Mouse (Mus musculus): Measurements from ENCODE around the gene Gmppa. TPM values are rescaled to one million over a fixed set of nuclear protein-coding genes. Genes with fewer than 3 reads are reported as not detected.

The Gmppa gene
- total RNA-seq, 2 experiments from 2014 or later, result 71.3 to 82.4 TPM

DNA sequence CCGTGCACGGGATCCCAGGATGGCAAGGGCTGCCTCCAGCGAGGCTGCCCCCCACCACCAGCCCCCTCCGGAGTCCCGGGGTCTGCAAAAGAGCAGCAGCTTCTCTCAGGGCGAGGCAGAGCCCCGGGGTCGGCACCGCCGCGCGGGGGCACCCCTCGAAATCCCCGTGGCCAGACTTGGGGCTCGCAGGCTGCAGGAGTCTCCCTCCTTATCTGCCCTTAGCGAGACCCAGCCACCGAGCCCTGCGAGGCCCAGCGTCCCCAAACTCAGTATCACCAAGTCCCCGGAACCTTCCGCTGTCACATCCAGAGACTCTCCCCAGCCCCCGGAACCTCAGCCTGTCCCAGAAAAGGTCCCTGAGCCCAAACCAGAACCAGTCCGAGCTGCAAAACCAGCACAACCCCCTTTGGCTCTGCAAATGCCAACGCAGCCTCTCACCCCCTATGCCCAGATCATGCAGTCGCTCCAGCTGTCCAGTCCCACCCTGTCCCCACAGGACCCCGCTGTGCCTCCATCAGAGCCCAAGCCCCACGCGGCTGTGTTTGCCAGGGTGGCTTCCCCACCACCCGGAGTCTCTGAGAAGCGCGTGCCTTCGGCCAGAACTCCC is 13.4 kb upstream of the Gmppa start:
- DNase-seq (ENCODE audit: low spot score in 2 of 2), result no peak

DNA sequence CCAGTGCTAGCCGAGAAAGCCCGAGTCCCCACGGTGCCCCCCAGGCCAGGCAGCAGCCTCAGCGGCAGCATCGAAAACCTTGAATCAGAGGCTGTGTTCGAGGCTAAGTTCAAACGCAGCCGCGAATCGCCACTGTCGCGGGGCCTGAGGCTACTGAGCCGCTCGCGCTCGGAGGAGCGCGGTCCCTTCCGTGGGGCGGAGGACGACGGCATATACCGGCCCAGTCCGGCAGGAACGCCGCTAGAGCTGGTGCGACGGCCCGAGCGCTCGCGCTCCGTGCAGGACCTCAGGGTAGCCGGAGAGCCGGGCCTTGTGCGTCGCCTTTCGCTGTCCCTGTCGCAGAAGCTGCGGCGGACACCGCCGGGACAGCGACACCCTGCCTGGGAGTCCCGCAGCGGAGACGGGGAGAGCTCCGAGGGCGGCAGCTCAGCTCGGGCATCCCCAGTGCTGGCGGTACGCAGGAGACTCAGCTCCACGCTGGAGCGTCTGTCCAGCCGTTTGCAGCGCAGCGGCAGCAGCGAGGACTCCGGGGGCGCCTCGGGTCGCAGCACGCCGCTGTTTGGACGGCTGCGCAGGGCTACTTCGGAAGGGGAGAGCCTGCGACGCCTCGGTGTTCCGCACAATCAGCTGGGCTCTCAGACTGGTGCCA is 12.8 kb upstream of the Gmppa start:
- no peak for DNase-seq (ENCODE audit: low spot score in 2 of 2)

DNA sequence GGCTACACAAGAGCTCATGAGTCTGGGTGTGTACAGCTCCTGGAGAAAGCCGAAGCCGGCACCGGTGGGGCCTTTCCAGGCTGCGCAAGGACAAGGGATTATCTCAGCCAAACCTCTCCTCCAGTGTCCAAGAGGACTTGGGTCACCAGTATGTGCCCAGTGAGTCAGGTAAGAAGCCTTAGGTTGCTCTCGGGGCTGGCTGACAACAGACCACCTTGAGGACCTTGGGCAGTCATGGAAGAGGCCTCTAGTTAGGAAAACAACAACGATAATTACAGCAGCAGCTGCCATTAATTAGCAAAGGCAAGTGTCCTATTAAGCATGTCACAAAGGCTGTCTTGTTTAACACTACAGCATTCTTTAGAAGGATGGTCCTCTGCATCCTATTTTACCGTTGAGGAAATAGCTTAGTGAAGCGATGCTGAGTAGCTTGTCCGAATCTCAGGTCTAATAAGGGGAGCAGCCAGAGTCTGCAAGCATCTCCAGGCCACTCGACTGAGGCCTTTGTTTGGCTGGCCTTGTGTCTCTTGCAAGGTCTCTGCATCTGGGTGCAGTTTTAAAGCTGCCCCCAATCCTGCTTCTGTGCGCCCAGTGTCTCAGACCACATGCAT is 11.8 kb upstream of the Gmppa start:
- no peak for DNase-seq (ENCODE audit: low spot score in 2 of 2)

DNA sequence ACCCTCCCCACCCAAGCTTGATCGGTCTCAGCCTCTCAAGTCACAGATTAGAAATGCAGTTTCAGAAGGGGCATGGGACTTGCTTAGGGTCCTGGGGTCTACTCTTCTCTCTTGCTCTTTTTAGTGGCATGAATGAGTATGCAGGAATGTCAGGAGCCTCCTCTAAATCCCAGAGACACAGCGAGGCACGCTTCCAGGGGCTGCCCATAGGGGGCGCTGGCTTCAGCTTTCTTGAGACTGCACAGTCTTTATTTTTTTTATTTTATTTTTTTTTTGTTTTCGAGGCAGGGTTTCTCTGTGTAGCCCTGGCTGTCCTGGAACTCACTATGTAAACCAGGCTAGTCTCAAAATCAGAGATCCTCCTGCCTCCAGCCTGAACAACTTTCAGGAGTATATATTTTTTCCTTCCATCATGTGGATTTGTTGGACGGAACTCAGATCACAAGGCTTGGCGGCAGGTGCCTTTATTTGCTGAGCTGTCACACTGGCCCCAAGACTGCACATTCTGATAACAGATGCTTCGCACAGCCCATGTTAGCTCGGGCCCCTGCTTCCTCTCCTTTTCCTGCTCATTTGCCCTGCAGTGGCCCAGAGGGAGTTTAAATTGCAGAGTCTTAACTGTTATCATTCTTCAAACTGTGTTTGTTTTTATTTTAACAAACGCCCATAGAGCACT is 9.8 kb upstream of the Gmppa start:
- no peak for DNase-seq (ENCODE audit: low spot score in 2 of 2)

DNA sequence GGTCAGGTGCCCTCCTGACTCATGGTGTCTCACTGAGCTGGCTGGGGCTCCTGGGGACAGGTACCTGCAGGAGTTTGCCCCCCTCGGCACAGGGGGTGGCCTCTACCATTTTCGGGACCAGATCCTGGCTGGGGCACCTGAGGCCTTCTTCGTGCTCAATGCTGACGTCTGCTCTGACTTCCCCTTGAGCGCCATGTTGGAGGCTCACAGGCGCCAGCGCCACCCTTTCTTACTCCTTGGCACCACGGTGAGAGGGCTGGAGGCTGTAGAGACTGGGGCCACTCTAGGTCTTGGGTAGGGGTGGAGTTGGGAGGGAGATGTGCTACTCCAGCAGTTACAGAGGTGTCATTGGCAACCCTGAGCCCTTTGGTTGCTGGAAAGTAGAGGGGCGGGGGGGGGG is 3.1 kb downstream of the Gmppa start:
- DNase-seq (ENCODE audit: low spot score in 2 of 2), result no peak

DNA sequence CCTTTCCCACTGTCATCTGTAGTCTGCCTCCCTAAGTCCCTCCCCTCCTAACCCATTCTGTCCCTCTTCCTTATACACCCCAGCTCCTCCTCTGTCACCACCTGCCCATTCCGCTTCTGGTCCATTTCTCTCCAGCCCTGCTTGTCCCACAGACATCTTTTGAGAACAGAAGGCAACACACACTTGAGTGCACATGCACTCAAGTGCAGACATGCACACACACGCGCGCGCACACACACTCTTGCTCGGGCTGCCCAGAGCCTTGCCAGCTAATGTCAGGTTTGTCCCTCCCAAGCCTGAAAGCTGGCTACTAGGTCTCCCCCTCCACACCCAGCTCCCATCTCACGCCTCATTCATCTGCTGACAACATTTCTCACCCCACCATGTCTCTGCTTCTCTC is 4.9 kb downstream of the Gmppa start:
- DNase-seq (ENCODE audit: low spot score in 2 of 2), result no peak

DNA sequence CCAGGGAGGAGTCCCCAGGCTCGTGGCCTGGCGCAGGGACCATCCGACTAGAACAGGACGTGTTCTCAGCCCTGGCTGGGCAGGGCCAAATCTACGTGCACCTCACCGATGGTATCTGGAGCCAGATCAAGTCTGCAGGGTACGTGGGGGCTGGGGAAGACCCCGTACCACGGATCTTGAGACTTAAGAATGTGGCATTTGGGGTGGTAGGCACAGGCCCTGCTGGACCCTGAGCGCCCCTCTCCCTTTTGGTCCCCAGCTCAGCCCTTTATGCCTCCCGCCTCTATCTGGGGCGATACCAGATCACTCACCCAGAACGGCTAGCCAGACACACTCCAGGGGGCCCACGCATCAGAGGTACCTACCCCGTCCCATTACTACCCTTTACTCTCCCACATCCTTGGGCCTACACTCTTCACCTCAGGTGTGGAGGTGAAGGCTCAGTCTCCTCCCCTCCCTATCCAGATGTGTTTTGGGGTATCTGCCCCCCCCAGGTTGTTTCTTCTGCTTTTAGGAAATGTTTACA is 5.8 kb downstream of the Gmppa start:
- DNase-seq (ENCODE audit: low spot score in 2 of 2), result no peak

DNA sequence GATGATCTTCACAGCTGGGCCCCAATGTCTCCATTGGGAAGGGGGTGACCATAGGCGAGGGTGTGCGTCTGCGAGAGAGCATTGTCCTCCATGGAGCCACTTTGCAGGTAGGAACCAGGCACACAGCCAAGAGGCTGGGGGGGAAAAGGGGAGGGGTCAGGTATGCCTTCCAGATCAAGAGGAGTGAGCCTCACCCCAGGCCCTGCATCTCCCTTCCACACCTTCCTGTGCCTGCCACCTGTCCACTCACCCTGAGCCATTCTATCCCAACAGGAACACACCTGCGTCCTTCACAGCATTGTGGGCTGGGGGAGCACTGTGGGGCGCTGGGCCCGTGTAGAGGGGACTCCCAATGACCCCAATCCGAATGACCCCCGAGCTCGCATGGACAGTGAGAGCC is 6.4 kb downstream of the Gmppa start:
- no peak for DNase-seq (ENCODE audit: low spot score in 2 of 2)

DNA sequence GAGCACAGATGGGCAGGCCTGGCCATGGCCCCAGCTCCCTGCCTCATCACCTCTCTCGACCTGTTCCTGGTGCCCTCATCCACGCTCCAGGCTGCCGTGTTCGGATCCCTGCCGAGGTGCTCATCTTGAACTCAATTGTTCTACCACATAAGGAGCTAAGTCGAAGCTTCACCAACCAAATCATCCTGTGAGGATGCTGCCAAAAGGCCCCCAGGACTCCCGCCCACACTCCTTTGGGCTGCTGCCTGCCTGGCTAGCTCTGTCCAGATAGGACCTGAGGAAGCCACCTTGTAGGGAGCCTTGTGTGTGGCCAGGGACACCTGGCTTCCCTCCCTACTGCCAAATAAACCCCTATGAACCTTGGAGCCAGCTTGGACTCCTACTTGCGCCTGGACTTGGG is 7.1 kb downstream of the Gmppa start:
- DNase-seq (ENCODE audit: low spot score in 2 of 2), result no peak

DNA sequence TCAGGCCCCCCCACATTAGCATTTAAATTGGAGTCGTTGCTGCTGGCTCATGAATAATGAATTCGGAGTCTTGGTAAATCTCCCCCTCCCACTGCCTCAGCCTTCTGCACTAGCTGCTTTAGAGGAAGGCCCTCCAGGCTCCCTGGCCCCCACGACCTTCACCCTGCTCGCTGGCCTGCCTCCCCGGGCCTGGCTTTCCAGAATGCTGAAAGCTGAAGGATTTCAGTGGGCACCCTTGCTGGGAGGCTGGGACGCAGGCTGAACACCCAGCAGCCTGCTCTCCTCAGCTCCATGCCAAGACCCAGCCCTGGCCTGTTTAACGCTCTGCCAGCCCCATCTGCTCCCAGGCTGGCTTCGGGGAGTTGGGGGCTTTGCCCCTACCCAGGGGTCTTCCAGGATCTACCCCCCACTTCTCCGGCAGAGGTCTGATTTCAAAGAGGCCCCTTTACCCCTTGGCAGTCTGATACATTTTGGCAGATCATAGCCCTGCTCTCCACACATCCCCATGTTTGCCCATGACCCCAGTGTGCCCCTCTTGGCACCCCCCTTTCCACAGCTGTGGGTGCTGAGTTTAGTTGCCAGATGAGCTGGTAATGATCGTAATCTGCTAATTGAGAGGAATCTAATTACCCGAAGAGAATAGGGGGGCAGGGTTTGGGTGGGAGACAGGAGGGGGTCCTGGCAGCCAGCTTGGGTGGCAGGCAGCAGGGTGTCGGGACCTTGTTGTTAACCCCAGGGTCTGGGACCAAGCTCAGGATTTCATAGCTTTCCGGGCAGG is 7.7 kb downstream of the Gmppa start:
- no peak for DNase-seq (ENCODE audit: low spot score in 2 of 2)

DNA sequence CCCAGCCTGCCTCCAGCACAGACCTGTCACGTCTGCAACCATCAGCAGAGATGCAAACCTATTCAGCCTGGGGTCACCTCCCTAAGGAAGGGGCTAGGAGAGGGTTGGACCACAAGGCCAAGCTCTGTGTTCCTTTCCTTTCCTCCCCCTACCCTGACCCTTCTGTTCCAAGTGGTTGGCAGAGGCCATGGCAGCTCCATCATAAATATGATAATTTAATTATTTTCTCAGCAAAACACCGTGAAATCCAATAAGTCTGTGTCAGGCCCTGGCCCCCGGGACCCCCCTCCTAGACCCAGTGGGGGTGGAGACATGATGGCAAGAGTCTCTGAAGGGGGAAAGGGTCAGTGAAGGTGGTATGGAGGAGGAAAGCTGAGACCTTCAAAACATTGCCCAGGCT is 8.5 kb downstream of the Gmppa start:
- no peak for DNase-seq (ENCODE audit: low spot score in 2 of 2)

DNA sequence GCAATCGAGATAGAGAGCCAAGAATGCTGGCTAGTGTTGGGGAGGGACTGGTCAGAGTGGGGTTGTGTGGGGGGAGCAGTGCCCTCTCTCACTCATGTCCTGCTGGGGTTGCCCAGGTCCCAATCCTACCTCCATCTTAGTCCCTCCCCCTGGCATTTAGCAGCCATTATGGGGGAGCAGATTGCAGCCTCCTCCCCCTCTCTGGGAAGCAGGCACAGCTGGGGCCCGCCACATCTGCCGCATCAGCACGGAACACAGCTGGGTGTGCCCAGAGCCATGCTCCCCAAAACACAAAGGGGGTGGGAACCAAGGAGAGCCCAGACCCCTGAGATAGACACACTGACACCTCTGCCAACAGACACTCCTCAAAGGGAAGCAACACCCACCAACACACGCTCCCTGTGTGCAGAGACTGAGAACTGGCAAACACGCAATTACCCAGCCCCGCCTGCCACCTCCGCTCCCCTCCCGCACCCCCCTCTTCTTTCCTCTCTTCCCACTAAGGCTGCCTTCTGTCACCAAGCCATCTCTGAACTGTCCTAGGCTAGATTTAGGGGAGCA is 9.5 kb downstream of the Gmppa start:
- no peak for DNase-seq (ENCODE audit: low spot score in 2 of 2)

DNA sequence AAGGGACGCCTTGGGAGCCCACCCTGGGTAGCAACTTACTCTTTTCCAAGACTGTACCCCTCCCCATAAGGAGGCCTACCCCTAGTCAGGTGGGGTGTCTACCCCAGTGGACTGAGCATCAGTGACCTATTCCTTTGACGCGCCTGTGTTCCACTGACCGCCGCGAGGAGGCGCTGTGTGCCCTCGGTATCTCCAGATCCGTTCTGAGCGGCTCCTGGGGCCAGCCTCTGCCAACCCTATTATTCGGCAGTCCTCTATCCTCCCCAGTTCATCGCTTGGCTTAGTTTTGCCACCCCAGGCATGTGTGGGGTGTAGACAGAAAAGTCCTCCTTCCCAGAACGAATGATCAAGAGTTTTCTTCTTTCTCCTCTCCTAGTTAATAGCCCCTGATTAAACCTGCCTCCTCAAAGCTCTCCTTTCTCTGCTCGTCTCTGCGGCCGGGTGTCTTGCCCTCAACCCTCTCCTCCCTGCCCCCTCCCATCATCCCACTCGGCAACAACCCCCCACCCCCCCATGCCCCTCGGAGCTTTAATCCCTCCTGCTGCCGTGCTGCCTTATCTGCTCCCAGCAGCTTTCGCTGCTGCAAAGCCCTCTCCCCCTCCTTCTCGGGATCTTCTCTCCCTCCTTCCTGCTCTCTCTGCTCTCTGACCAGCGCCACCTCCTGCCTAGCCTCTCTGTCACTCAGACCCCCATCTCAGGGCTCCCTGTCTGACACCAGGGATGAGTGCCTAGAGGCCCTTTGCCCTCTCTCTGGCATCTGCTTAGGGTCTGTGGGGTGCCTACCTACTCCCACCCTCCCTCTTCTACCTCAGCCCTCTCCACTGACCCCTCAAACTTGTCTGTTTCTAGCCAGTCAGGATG is 10.3 kb downstream of the Gmppa start:
- peak in 1 of 2 experiments; percentile 46 for DNase-seq (ENCODE audit: low spot score in 2 of 2)

DNA sequence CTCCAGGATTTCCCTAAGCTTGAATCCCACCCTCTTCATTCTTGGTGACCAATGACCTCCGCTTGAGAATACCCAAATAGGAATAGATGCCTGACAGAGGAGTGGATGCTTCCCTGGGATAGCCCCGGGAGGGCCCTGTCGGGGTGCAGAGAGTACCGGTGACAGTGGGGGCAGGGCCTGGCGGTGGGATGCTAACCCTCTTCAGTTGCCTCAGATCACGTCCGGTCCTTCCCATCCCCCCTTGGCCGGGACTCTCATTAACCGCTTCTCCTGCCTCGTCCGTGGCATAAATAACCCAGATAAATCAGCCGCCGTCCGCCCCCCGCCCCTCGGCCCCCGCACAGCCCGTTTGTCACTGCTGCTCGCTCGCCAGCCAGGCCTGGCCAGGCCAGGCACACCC is 10.9 kb downstream of the Gmppa start:
- DNase-seq (ENCODE audit: low spot score in 2 of 2), result no peak

DNA sequence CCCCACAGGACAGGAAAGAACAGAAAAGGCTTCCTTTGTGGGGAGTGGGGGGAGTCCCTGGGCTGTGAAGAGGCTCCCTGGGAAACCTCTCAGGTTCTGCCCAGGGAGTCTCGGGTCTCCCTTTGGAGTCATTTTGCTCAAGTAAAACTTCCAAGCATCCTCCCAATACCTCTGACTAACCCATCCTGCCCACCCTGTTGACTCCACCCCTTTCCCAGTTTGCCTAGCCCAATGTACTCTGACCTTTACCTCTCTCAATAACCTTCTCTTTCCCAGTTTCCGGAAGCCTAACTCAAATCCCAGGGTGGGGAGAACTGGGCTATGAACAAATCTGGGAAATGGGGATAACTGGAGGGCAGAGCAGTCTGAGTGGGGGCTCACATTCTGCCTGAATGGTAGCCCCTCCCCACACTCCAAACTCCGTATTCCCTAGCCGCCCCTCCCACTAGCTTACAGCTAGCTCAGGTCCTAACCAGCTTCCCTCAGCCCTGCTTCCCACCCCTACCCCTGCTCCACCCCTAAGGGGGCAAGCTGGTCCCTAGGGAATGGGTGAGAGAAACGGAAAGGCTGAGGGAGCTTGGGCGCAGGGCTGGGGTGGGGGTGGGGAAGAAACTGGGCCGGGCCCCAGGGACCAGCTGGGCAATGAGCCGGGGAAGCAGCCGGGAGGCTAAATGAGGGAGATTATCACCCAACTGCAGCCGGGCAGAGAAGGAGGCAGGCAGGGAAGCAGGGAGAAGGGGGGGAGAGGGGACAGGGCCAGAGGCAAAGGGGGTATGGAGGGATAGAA is 11.7 kb downstream of the Gmppa start:
- no peak for DNase-seq (ENCODE audit: low spot score in 2 of 2)

DNA sequence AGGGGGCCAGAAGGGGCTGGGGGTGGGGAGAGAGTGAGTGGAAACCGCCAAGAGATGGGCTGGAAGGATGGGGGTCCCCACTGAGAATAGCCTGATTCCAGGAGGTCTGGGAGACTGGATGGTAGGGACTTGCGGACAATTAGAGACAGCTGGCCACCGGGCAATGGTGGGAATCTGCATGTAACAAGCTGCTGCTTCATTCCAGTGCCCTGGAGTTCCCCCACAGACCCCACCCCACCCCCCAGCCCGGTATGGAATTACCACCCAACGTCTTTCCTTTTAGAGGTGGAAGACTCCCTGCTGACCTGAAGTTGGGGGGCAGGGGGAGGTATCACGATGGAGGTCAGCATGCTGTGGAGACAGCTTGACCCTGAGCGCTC is 12.3 kb downstream of the Gmppa start:
- no peak for DNase-seq (ENCODE audit: low spot score in 2 of 2)

DNA sequence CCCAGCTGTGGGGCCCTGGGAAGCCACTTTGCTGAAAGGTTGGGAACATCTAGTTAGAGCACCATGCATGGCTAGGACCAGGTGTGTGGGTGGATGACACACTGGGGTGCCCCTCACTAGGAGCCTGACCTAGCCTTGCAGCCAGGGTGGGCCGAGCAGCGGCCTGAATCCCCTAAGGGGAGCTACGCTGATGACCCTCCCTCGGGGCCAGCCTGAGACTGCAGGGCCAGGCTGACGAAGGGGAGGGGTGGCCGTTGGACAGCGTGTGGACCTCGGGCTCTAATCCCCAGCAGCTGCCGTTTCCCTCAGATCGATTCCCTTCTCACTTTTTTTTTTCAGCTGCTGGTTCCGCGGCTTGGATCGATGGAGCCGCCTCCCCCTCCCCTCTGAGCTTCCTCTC is 13.2 kb downstream of the Gmppa start:
- no peak for DNase-seq (ENCODE audit: low spot score in 2 of 2)

DNA sequence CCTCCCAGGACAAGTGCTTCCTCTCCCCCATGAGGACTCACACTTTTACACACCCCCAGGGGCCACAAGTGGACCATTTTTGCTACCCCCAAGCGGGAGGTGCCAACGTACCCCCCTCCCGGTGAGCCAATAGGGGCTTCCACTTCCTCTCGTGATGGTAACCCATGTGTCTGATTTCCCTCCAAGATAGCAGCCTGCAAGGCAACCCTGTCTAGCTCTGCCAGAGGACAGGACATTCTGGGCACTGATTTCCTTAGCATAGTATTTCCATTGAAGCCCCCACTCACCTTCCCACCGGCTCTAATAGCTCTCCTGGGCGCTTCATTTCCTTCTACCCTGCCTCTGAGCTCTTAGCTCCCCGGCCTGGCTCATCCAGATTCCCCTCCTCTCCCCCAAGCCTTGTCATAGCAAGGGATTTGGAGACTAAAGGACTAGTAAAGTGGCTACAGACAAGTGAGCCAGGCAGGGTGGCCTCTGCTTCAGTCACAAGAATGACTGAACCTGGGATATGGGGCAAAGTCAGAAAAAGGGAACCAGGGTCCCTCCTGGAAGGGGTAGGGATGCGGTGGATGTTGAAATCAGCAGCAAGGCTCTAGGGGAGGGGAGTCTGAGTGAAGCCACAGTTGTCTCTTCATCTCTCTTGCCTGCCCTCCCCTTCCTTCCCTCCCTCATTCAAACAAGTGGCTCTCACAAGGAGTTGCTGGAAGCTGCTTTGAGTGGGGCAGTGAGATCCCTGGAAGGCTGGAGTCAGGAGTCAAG is 13.8 kb downstream of the Gmppa start:
- no peak for DNase-seq (ENCODE audit: low spot score in 2 of 2)
